Mouse (Mus musculus) heart, embryonic 14.5 days (tissue): ENCODE data around the gene Ctf1. TPM values are rescaled to one million over a fixed set of nuclear protein-coding genes. Genes with fewer than 3 reads are reported as not detected.

ENCODE experiments used
- ATAC-seq: fragments of 200-750 bp; cut with Nextera tagmentation; 2 replicates; pipeline ENCODE4 v1.8.0; 2017; ENCODE audit warnings: low read depth, moderate TSS enrichment; ENCODE audit not compliant: insufficient number of reproducible peaks, insufficient read depth, low FRiP score
- H3K27ac ChIP-seq, 2 experiments: fragments of 200-500 bp in 1 of 2; fragments of 300-500 bp in 1 of 2; sonication (generic) in 1 of 2; replicated peaks in 1 of 2; 2 replicates each; pipeline ENCODE4 v1.5.1; 2012 to 2014; ENCODE audit warnings: low read depth in 2 of 2, low read length in 2 of 2, control low read depth in 1 of 2, mild to moderate bottlenecking in 1 of 2, mixed read lengths in 1 of 2; ENCODE audit not compliant: control insufficient read depth in 1 of 2, insufficient read depth in 1 of 2
- H3K27me3 ChIP-seq: fragments of 300-500 bp; sonication (generic); 2 replicates; pipeline ENCODE4 v1.6.1; 2014; ENCODE audit warnings: mild to moderate bottlenecking, low read length, control low read depth; ENCODE audit not compliant: control insufficient read depth, insufficient read depth
- H3K36me3 ChIP-seq: fragments of 300-500 bp; sonication (generic); 2 replicates; pipeline ENCODE4 v1.6.1; 2014; ENCODE audit warnings: mild to moderate bottlenecking, control low read depth, low read length, mixed read lengths; ENCODE audit not compliant: control insufficient read depth, insufficient read depth
- H3K4me1 ChIP-seq, 2 experiments: fragments of 200-500 bp in 1 of 2; fragments of 300-500 bp in 1 of 2; sonication (generic) in 1 of 2; 2 replicates each; pipeline ENCODE4 v1.6.1; 2012 to 2014; ENCODE audit warnings: low read length in 2 of 2, control low read depth in 1 of 2, mixed read lengths in 1 of 2; ENCODE audit not compliant: control insufficient read depth in 2 of 2, insufficient read depth in 2 of 2
- H3K4me2 ChIP-seq: fragments of 300-500 bp; sonication (generic); 2 replicates; pipeline ENCODE4 v1.6.1; 2014; ENCODE audit warnings: mild to moderate bottlenecking, low read length
- H3K4me3 ChIP-seq, 2 experiments: fragments of 200-500 bp in 1 of 2; fragments of 300-500 bp in 1 of 2; sonication (generic) in 1 of 2; 2 replicates each; pipeline ENCODE4 v1.5.1; 2012 to 2014; ENCODE audit warnings: low read length in 2 of 2, mild to moderate bottlenecking in 2 of 2, control low read depth in 1 of 2, low read depth in 1 of 2, moderate library complexity in 1 of 2; ENCODE audit not compliant: control insufficient read depth in 1 of 2, insufficient read depth in 1 of 2
- H3K9ac ChIP-seq: fragments of 300-500 bp; sonication (generic); 2 replicates; pipeline ENCODE4 v1.6.1; 2014; ENCODE audit warnings: mild to moderate bottlenecking, low read length
- H3K9me3 ChIP-seq: fragments of 300-500 bp; sonication (generic); 2 replicates; pipeline ENCODE4 v1.6.1; 2016; ENCODE audit warnings: low read length, control low read depth; ENCODE audit not compliant: control insufficient read depth
- WGBS: fragments of 180-500 bp; shearing (Covaris S2); extraction: QIAGEN DNeasy Blood & Tissue Kit; methylation state at CpG from one replicate; pipeline ENCODE4 v1.1.7; 2014; 5-methylcytosine and 5-hydroxymethylcytosine counted together
- polyA plus RNA-seq: library from polyadenylated mRNA; unstranded; fragments of >200 nt; fragmentation: Nextera tagmentation; extraction: Ambion mirVana; gene quantifications from 2 replicates; pipeline ENCODE4 v1.2.1, GENCODE M21; 2014

The Ctf1 gene
- polyA plus RNA-seq, 1 experiment from 2014 or later, result 5.6 TPM

GRCm38 (mm10) chr7:127698986-127699385 lies 13.6 kb upstream of the Ctf1 start:
- Histone ChIP-seq H3K9ac (no peak overlapping the region), H3K4me1 (no peaks in the 10 kb centered on the region), H3K4me2 (no peak overlapping the region), H3K27me3 (no peaks in the 10 kb centered on the region), H3K9me3 (no peaks in the 10 kb centered on the region), H3K27ac (no peak overlapping the region), H3K4me3 (no peak overlapping the region), H3K36me3 (peaks cover 46% of the 10 kb centered on the region)
- WGBS, result 61% methylated on average over 6 of the region's 6 CpGs
- no peak for ATAC-seq

- Histone ChIP-seq H3K4me1 (no peaks in the 10 kb centered on the region), H3K9me3 (no peaks in the 10 kb centered on the region), H3K27me3 (no peaks in the 10 kb centered on the region), H3K9ac (no peak overlapping the region), H3K27ac (no peak overlapping the region), H3K4me2 (no peak overlapping the region), H3K36me3 (peaks cover 55% of the 10 kb centered on the region), H3K4me3 (no peak overlapping the region)
- 71% methylated on average over 3 of the region's 3 CpGs for WGBS
- ATAC-seq, result no peak
Measured at GRCm38 (mm10) chr7:127700712-127701331, 11.7 kb upstream of the Ctf1 start.

GRCm38 (mm10) chr7:127703561-127704178 lies 8.9 kb upstream of the Ctf1 start:
- WGBS, result 88% methylated on average over 8 of the region's 8 CpGs

DNA sequence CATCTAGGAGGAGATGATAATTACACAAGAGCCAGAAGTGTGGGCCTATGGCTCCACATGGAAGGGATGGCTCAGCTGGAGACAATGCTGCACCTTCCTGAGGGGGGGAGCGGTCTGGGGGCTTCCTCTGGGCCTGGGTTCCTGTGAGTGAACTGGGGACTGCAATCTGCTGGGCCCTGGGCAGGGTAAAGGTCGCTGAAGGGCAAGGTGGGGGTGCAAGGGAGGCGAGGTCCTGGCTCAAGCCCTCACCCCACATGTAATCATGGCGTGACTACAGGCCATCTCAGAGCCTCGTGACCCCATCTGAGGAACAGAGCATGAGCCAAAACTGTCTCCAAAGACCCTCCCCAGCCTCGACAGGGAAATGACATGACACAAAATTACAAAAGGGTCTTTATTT lies 7.9 kb upstream of the Ctf1 start:
- Histone ChIP-seq H3K4me3 (no peak overlapping the region), H3K27me3 (no peaks in the 10 kb centered on the region), H3K9me3 (no peaks in the 10 kb centered on the region), H3K4me1 (peaks cover 12 to 15% of the 10 kb centered on the region in 2 experiments; a peak in 3 of 4 replicates), H3K9ac (no peak overlapping the region), H3K27ac (no peak overlapping the region), H3K36me3 (peaks cover 62% of the 10 kb centered on the region), H3K4me2 (no peak overlapping the region)
- ATAC-seq, result no peak
- WGBS, result 81% methylated on average over 6 of the region's 6 CpGs

More at GRCm38 (mm10) chr7:127703561-127704178, 8.9 kb upstream of the Ctf1 start:
- H3K4me2 ChIP-seq, result no peak overlapping the region
- no peaks in the 10 kb centered on the region for H3K27me3 ChIP-seq
- no peak overlapping the region for H3K27ac ChIP-seq
- H3K9ac ChIP-seq, result no peak overlapping the region
- no peak overlapping the region for H3K4me3 ChIP-seq
- H3K9me3 ChIP-seq, result no peaks in the 10 kb centered on the region
- ATAC-seq, result no peak
- peaks cover 70% of the 10 kb centered on the region for H3K36me3 ChIP-seq
- H3K4me1 ChIP-seq, result peaks cover 10 to 12% of the 10 kb centered on the region in 2 experiments; a peak in 3 of 4 replicates

GRCm38 (mm10) chr7:127705706-127706105 lies 6.8 kb upstream of the Ctf1 start:
- 71% methylated on average over 4 of the region's 4 CpGs for WGBS
- Histone ChIP-seq H3K27me3 (no peaks in the 10 kb centered on the region), H3K36me3 (peaks cover 52% of the 10 kb centered on the region), H3K27ac (no peak overlapping the region), H3K9me3 (no peaks in the 10 kb centered on the region), H3K9ac (no peak overlapping the region), H3K4me1 (peaks cover 12 to 15% of the 10 kb centered on the region in 2 experiments; a peak in 3 of 4 replicates), H3K4me3 (no peak overlapping the region), H3K4me2 (no peak overlapping the region)
- no peak for ATAC-seq

GRCm38 (mm10) chr7:127707045-127707956 lies 5.2 kb upstream of the Ctf1 start:
- Histone ChIP-seq H3K27me3 (no peaks in the 10 kb centered on the region), H3K36me3 (peaks cover 42% of the 10 kb centered on the region), H3K9ac (peak overlapping the region; percentile 91), H3K27ac (peak overlapping the region; percentile 74 to 96), H3K9me3 (no peaks in the 10 kb centered on the region), H3K4me1 (peaks cover 14 to 19% of the 10 kb centered on the region in 2 experiments; a peak in 3 of 4 replicates), H3K4me2 (peak overlapping the region; percentile 80), H3K4me3 (peak overlapping the region; percentile 55 to 74)
- WGBS, result 30% methylated on average over 22 of the region's 22 CpGs
- no peak for ATAC-seq

DNA sequence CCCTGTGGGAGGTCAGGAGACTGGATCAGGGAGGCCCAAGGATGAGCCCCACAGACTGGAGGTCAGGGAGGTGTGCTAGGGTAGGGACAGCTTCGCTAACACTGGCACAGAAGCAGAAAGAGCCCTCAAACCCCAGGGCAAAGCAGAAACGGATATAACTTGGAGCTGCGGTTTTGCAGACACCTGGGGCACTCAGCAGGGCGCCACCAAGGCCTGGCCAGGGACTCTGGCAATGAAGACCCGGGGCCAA lies 4.7 kb upstream of the Ctf1 start:
- Histone ChIP-seq H3K4me2 (peak overlapping the region; percentile 80), H3K4me3 (peak overlapping the region; percentile 55 to 74), H3K9me3 (no peaks in the 10 kb centered on the region), H3K36me3 (peaks cover 40% of the 10 kb centered on the region), H3K27ac (peak overlapping the region; percentile 74 to 96), H3K27me3 (no peaks in the 10 kb centered on the region), H3K4me1 (peaks cover 20 to 24% of the 10 kb centered on the region in 2 experiments), H3K9ac (peak overlapping the region; percentile 91)
- WGBS, result 1% methylated on average over 5 of the region's 5 CpGs
- no peak for ATAC-seq
